Mouse (Mus musculus) forebrain, embryonic 16.5 days (tissue): Measurements from ENCODE around the gene Pigt. TPM values are rescaled to one million over a fixed set of nuclear protein-coding genes. Genes with fewer than 3 reads are reported as not detected.

ENCODE experiments used
- ATAC-seq: fragments of 200-750 bp; cut with Nextera tagmentation; 2 replicates; pipeline ENCODE4 v1.8.0; 2017; ENCODE audit warnings: mild to moderate bottlenecking, moderate library complexity
- H3K27ac ChIP-seq: fragments of 300-500 bp; sonication (generic); 2 replicates; pipeline ENCODE4 v1.5.1; 2014; ENCODE audit warnings: low read length, control low read depth
- H3K27me3 ChIP-seq: fragments of 300-500 bp; sonication (generic); replicated peaks from 2 replicates; pipeline ENCODE4 v1.6.1; 2014; ENCODE audit warnings: low read length; ENCODE audit not compliant: control insufficient read depth, insufficient read depth
- H3K36me3 ChIP-seq: fragments of 300-500 bp; sonication (generic); 2 replicates; pipeline ENCODE4 v1.6.1; 2014; ENCODE audit not compliant: control insufficient read depth, insufficient read depth
- H3K4me1 ChIP-seq: fragments of 300-500 bp; sonication (generic); replicated peaks from 2 replicates; pipeline ENCODE4 v1.6.1; 2014; ENCODE audit warnings: low read length; ENCODE audit not compliant: control insufficient read depth, insufficient read depth
- H3K4me2 ChIP-seq: fragments of 300-500 bp; sonication (generic); 2 replicates; pipeline ENCODE4 v1.6.1; 2014; ENCODE audit warnings: mild to moderate bottlenecking, low read length, control low read depth
- H3K4me3 ChIP-seq: fragments of 300-500 bp; sonication (generic); replicated peaks from 2 replicates; pipeline ENCODE4 v1.5.1; 2014; ENCODE audit warnings: mild to moderate bottlenecking, low read length, control low read depth
- H3K9ac ChIP-seq: fragments of 300-500 bp; sonication (generic); replicated peaks from 2 replicates; pipeline ENCODE4 v1.6.1; 2014; ENCODE audit warnings: low read depth, low read length, control low read depth
- H3K9me3 ChIP-seq: fragments of 300-500 bp; sonication (generic); 2 replicates; pipeline ENCODE4 v1.6.1; 2016; ENCODE audit warnings: low read length; ENCODE audit not compliant: control insufficient read depth
- WGBS: fragments of 180-500 bp; shearing (Covaris S2); extraction: QIAGEN DNeasy Blood & Tissue Kit; methylation state at CpG from one replicate; pipeline ENCODE4 v1.1.7; 2014; 5-methylcytosine and 5-hydroxymethylcytosine counted together
- polyA plus RNA-seq: library from polyadenylated mRNA; unstranded; fragments of >200 nt; fragmentation: Nextera tagmentation; extraction: Ambion mirVana; gene quantifications from 2 replicates; pipeline ENCODE4 v1.2.1, GENCODE M21; 2015

Gene Pigt
- polyA plus RNA-seq, 1 experiment from 2014 or later: 68.3 TPM

DNA sequence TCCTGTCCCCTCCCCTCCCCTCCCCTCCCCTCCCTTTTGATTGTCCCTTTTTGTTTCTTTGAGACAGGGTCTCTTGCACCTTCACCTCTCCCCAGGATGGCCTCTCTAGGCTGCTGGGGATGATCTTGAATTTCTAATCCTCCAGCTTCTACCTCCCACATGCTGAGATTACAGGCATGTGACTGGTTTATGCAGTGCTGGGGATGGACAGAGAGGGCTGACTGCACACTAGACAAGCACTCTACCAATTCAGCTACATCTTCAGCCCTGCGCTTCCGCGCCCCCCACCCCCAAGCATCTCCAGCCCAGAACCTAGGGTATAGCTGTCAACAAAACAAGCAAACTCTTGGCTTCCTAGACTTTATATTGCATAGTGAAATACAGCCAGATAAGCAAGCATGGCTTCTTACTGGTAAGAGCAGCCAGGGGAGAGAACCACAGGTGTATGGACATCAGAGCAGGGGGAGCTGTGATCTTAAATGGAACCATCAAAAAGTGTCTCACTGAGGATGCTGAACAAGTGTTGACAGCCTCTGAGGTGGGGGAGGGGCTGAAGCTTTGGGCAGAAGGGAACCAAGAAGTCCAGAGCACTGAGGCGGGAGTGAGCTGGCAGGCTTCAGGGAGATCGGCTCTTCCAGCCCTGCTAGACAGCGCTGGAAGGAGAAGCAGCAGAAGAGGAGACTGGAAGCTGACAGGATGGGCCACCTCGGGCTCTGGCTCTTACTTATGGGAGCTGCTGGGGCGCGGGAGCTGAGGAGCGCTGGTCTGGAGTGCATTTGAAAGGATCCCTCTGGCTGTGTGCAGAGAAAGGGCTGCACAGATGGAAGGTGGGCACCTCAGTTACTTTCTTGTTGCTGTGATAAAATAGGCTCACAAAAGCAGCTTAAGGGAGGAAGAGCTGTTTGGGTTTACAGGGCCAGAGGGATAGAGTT, 52.9 kb downstream of the Pigt start:
- no peak overlapping the region for H3K27ac ChIP-seq
- ATAC-seq: no peak
- H3K9ac ChIP-seq: 0 out of 2 replicates have a peak overlapping the region, but pooled peaks have one; percentile 15
- WGBS: 17% methylated on average over 10 of the region's 10 CpGs
- H3K36me3 ChIP-seq: no peaks in the 10 kb centered on the region
- H3K27me3 ChIP-seq: no peaks in the 10 kb centered on the region
- 0 out of 2 replicates have a peak, but pooled peaks cover 2% of the 10 kb centered on the region for H3K4me1 ChIP-seq
- no peak overlapping the region for H3K4me2 ChIP-seq
- no peak overlapping the region for H3K4me3 ChIP-seq
- no peaks in the 10 kb centered on the region for H3K9me3 ChIP-seq

GRCm38 (mm10) chr2:164550895-164551269, 53.6 kb downstream of the Pigt start:
- no peaks in the 10 kb centered on the region for H3K36me3 ChIP-seq
- no peaks in the 10 kb centered on the region for H3K9me3 ChIP-seq
- WGBS: 69% methylated on average over 2 of the region's 2 CpGs
- no peak overlapping the region for H3K4me3 ChIP-seq
- H3K9ac ChIP-seq: no peak overlapping the region
- H3K4me1 ChIP-seq: 0 out of 2 replicates have a peak, but pooled peaks cover 2% of the 10 kb centered on the region
- no peak for ATAC-seq
- H3K27me3 ChIP-seq: no peaks in the 10 kb centered on the region
- no peak overlapping the region for H3K27ac ChIP-seq
- H3K4me2 ChIP-seq: no peak overlapping the region

- no peak for ATAC-seq
- 0 out of 2 replicates have a peak, but pooled peaks cover 2% of the 10 kb centered on the region for H3K4me1 ChIP-seq
- H3K4me3 ChIP-seq: no peak overlapping the region
- H3K9ac ChIP-seq: no peak overlapping the region
- no peaks in the 10 kb centered on the region for H3K27me3 ChIP-seq
- no peak overlapping the region for H3K27ac ChIP-seq
- H3K4me2 ChIP-seq: no peak overlapping the region
- no peaks in the 10 kb centered on the region for H3K36me3 ChIP-seq
- 92% methylated on average over 9 of the region's 9 CpGs for WGBS
- no peaks in the 10 kb centered on the region for H3K9me3 ChIP-seq
These were observed 54.2 kb downstream of the Pigt start for GRCm38 (mm10) chr2:164551502-164551901.

Other genes starting within 250 kb of the Pigt start
- not detected in 2 replicates for gene Svs3b, start 240.9 kb upstream of the Pigt start, polyA plus RNA-seq
- gene Svs4, start 219.1 kb upstream of the Pigt start, polyA plus RNA-seq: not detected in 2 replicates
- not detected in 2 replicates for gene Svs3a, start 208.3 kb upstream of the Pigt start, polyA plus RNA-seq
- gene Svs6, start 180.8 kb upstream of the Pigt start, polyA plus RNA-seq: not detected in 2 replicates
- not detected in 2 replicates for gene Svs5, start 164.8 kb upstream of the Pigt start, polyA plus RNA-seq
- not detected in 2 replicates for gene Slpi, start 108.4 kb upstream of the Pigt start, polyA plus RNA-seq
- 0.10 and 0.11 TPM in 2 replicates for gene Rbpjl, start 94.4 kb upstream of the Pigt start, polyA plus RNA-seq
- 2.0 and 3.1 TPM in 2 replicates for gene Matn4, start 92.4 kb upstream of the Pigt start, polyA plus RNA-seq
- 5.1 and 8.2 TPM in 2 replicates for gene Sdc4, start 53.6 kb upstream of the Pigt start, polyA plus RNA-seq
- 69.5 and 76.9 TPM in 2 replicates for gene Sys1, start 40.6 kb upstream of the Pigt start, polyA plus RNA-seq
- 9.8 and 11.4 TPM in 2 replicates for gene Gm20458, start 36.6 kb upstream of the Pigt start, polyA plus RNA-seq
- not detected in 2 replicates for gene Trp53tg5, start 23.8 kb upstream of the Pigt start, polyA plus RNA-seq
- gene Dbndd2, start 11.4 kb upstream of the Pigt start, polyA plus RNA-seq: 5.3 and 9.2 TPM in 2 replicates
- 1.4 and 3.0 TPM in 2 replicates for gene Wfdc2, start 64.9 kb downstream of the Pigt start, polyA plus RNA-seq
- not detected in 2 replicates for gene Spint3, start 75.9 kb downstream of the Pigt start, polyA plus RNA-seq
- not detected in 2 replicates for gene Wfdc6a, start 87.9 kb downstream of the Pigt start, polyA plus RNA-seq
- gene Eppin, start 96.1 kb downstream of the Pigt start, polyA plus RNA-seq: not detected in 2 replicates
- not detected in 2 replicates for gene Wfdc6b, start 116.0 kb downstream of the Pigt start, polyA plus RNA-seq
- gene Wfdc8, start 116.1 kb downstream of the Pigt start, polyA plus RNA-seq: not detected in 2 replicates
- not detected in 2 replicates for gene Wfdc16, start 141.3 kb downstream of the Pigt start, polyA plus RNA-seq
- gene Wfdc10, start 158.5 kb downstream of the Pigt start, polyA plus RNA-seq: not detected in 2 replicates
- not detected in 2 replicates for gene Wfdc9, start 159.1 kb downstream of the Pigt start, polyA plus RNA-seq
- not detected in 2 replicates for gene Wfdc11, start 176.6 kb downstream of the Pigt start, polyA plus RNA-seq
- gene Wfdc13, start 187.6 kb downstream of the Pigt start, polyA plus RNA-seq: not detected in 2 replicates
- not detected in 2 replicates for gene Spint4, start 201.0 kb downstream of the Pigt start, polyA plus RNA-seq
- gene Spint5, start 217.8 kb downstream of the Pigt start, polyA plus RNA-seq: not detected in 2 replicates
- gene Wfdc3, start 248.4 kb downstream of the Pigt start, polyA plus RNA-seq: 1.4 and 1.7 TPM in 2 replicates
- 67.5 and 72.9 TPM in 2 replicates for gene Dnttip1, start 248.5 kb downstream of the Pigt start, polyA plus RNA-seq